Mouse (Mus musculus) neural tube, embryonic 11.5 days (tissue): ENCODE measurements around the gene Rhbdf1. TPM values are rescaled to one million over a fixed set of nuclear protein-coding genes. Genes with fewer than 3 reads are reported as not detected.

Experiments
- ATAC-seq: fragments of 200-750 bp; cut with Nextera tagmentation; 2 replicates; pipeline ENCODE4 v1.8.0; 2017; ENCODE audit warnings: moderate number of reproducible peaks, mild to moderate bottlenecking, moderate TSS enrichment, moderate library complexity; ENCODE audit not compliant: insufficient read depth, low FRiP score, low TSS enrichment
- DNase-seq: peaks from one replicate; pipeline ENCODE4 v3.0.0-alpha.2; 2015; ENCODE audit warnings: low spot score
- H3K27ac ChIP-seq: fragments of 300-500 bp; sonication (generic); 2 replicates; pipeline ENCODE4 v1.5.1; 2014; ENCODE audit warnings: low read depth, mild to moderate bottlenecking, low read length
- H3K27me3 ChIP-seq: fragments of 300-500 bp; sonication (generic); 2 replicates; pipeline ENCODE4 v1.6.1; 2014; ENCODE audit warnings: mild to moderate bottlenecking, low read length, mixed read lengths; ENCODE audit not compliant: control insufficient read depth, insufficient read depth
- H3K36me3 ChIP-seq: fragments of 300-500 bp; sonication (generic); 2 replicates; pipeline ENCODE4 v1.6.1; 2014; ENCODE audit warnings: mild to moderate bottlenecking, low read length, moderate library complexity, mixed read lengths; ENCODE audit not compliant: control insufficient read depth, insufficient read depth
- H3K4me1 ChIP-seq: fragments of 300-500 bp; sonication (generic); 2 replicates; pipeline ENCODE4 v1.6.1; 2014; ENCODE audit warnings: low read length, mixed read lengths; ENCODE audit not compliant: control insufficient read depth, insufficient read depth
- H3K4me2 ChIP-seq: fragments of 300-500 bp; sonication (generic); 2 replicates; pipeline ENCODE4 v1.6.1; 2014; ENCODE audit warnings: low read depth, mild to moderate bottlenecking, moderate library complexity
- H3K4me3 ChIP-seq: fragments of 300-500 bp; sonication (generic); 2 replicates; pipeline ENCODE4 v1.5.1; 2014; ENCODE audit warnings: low read depth, low read length
- H3K9ac ChIP-seq: fragments of 300-500 bp; sonication (generic); 2 replicates; pipeline ENCODE4 v1.6.1; 2014; ENCODE audit warnings: mild to moderate bottlenecking, low read length
- H3K9me3 ChIP-seq: fragments of 300-500 bp; sonication (generic); 2 replicates; pipeline ENCODE4 v1.6.1; 2016; ENCODE audit warnings: low read length; ENCODE audit not compliant: control insufficient read depth
- WGBS: fragments of 180-500 bp; shearing (Covaris S2); extraction: QIAGEN DNeasy Blood & Tissue Kit; methylation state at CpG from one replicate; pipeline ENCODE4 v1.1.7; 2014; 5-methylcytosine and 5-hydroxymethylcytosine counted together
- polyA plus RNA-seq: library from polyadenylated mRNA; unstranded; fragments of >200 nt; fragmentation: Nextera tagmentation; extraction: Ambion mirVana; gene quantifications from 2 replicates; pipeline ENCODE4 v1.2.1, GENCODE M21; 2014

The Rhbdf1 gene
- polyA plus RNA-seq, 1 experiment from 2014 or later: 24.6 TPM

DNA sequence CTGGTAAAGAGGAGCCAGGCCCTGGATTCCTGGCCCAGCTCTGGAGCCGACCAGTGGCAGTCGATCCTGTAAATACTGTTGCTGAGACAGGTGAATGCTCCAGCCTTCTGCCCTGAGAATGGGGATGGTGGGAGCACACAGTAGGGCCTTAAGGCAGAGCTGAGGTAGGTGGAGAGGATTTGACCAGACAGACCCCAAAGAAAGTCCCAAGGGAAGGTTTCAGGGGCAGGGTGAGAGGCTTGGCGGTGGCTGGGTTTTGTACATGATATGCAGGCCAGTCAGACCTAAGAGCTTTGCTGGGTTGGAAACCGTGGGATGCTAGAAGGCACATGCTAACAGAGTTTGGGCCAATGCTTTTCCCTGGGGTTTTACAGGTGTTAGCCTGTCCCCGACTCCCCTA lies 27.5 kb downstream of the Rhbdf1 start:
- 87% methylated on average over 5 of the region's 5 CpGs for WGBS
- H3K4me1 ChIP-seq: no peaks in the 10 kb centered on the region
- H3K9me3 ChIP-seq: no peaks in the 10 kb centered on the region
- no peak overlapping the region for H3K4me2 ChIP-seq
- no peaks in the 10 kb centered on the region for H3K36me3 ChIP-seq
- H3K9ac ChIP-seq: no peak overlapping the region
- no peak overlapping the region for H3K27ac ChIP-seq
- ATAC-seq: no peak
- DNase-seq: no peak
- no peaks in the 10 kb centered on the region for H3K27me3 ChIP-seq
- H3K4me3 ChIP-seq: no peak overlapping the region

DNA sequence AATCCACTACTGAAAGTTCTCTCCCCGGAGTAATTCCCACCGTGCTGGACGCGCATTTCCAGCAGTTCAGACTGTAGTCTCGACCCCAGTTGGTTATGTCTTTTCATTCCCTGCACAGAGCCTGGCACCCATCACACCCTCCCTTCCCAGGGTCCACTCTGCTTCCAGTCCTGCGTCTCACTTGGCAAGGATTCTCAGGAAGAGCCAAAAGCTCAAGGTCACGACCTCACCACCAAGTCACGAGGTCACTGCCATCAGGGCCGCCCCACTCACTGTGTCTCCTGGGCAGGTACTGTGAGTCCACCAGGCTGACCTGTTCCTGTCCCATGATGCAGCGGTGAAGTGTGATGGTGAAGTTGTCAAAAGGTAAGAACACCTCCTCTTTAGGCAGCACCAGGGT lies 28.0 kb downstream of the Rhbdf1 start:
- no peak overlapping the region for H3K9ac ChIP-seq
- WGBS: 80% methylated on average over 10 of the region's 10 CpGs
- ATAC-seq (no peak), DNase-seq (no peak)
- no peaks in the 10 kb centered on the region for H3K36me3 ChIP-seq
- no peaks in the 10 kb centered on the region for H3K4me1 ChIP-seq
- H3K4me2 ChIP-seq: no peak overlapping the region
- H3K27me3 ChIP-seq: no peaks in the 10 kb centered on the region
- H3K4me3 ChIP-seq: no peak overlapping the region
- H3K9me3 ChIP-seq: no peaks in the 10 kb centered on the region
- H3K27ac ChIP-seq: no peak overlapping the region

- 87% methylated on average over 10 of the region's 10 CpGs for WGBS
- H3K9ac ChIP-seq: no peak overlapping the region
- H3K4me3 ChIP-seq: no peak overlapping the region
- no peaks in the 10 kb centered on the region for H3K36me3 ChIP-seq
- H3K4me2 ChIP-seq: no peak overlapping the region
- no peaks in the 10 kb centered on the region for H3K4me1 ChIP-seq
- H3K27ac ChIP-seq: no peak overlapping the region
- ATAC-seq (no peak), DNase-seq (no peak)
- H3K27me3 ChIP-seq: no peaks in the 10 kb centered on the region
- no peaks in the 10 kb centered on the region for H3K9me3 ChIP-seq
Measured at GRCm38 (mm10) chr11:32193156-32193555, 28.9 kb downstream of the Rhbdf1 start.

DNA sequence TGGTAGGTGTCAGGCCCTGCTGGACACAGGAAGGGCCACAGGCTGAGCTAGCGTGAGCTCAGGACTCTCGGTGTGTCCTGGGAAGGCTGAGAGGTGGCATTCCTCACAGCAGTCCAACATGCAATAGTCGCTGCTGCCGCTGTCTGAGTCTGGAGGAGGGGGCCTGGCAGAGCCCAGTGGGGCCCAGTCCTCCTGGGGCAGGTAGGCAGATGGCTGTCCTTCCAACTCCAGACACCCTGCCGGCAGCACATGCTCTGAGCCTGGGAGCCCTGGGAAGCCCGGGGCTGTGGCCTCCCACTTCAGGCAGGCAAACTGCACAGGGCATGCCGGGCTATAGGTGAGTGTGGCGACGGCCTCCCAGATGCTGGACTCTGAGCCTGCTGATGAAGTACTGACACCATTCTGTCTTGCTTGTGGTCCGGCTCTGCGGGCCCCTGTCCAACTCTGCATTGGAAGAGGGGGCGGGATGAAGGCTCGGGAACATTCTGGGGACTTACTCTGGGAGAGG lies 31.4 kb downstream of the Rhbdf1 start:
- DNase-seq: no peak
- Histone ChIP-seq H3K36me3 (no peaks in the 10 kb centered on the region), H3K27me3 (no peaks in the 10 kb centered on the region), H3K4me2 (no peak overlapping the region), H3K4me3 (no peak overlapping the region), H3K9ac (no peak overlapping the region), H3K27ac (no peak overlapping the region), H3K4me1 (no peaks in the 10 kb centered on the region), H3K9me3 (no peaks in the 10 kb centered on the region)
- 75% methylated on average over 13 of the region's 13 CpGs for WGBS
- ATAC-seq: no peak

DNA sequence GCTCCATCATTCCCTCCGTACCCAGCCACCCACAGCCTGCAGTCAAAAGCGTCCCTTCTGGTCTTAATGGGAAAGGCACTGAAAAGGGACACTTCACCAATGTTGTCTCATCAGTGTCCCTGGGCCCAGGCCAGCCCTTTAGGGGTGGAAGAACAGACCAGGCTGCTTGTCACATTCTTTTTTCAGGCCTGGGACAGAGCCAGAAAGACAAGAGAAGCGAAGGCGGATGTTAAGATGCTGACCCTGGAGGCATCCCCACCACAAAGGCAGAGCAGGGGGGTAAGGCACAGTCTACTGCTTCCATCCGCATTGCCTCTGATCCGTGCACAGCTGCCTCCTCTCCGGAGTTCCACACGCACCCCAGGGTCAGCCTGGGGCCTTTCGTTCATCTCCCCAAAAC lies 32.0 kb downstream of the Rhbdf1 start:
- Histone ChIP-seq H3K4me3 (no peak overlapping the region), H3K4me1 (no peaks in the 10 kb centered on the region), H3K27ac (no peak overlapping the region), H3K4me2 (no peak overlapping the region), H3K36me3 (no peaks in the 10 kb centered on the region), H3K27me3 (no peaks in the 10 kb centered on the region), H3K9me3 (no peaks in the 10 kb centered on the region), H3K9ac (no peak overlapping the region)
- no peak for DNase-seq
- no peak for ATAC-seq
- WGBS: 89% methylated on average over 9 of the region's 9 CpGs

GRCm38 (mm10) chr11:32189434-32189833 lies 32.7 kb downstream of the Rhbdf1 start:
- Histone ChIP-seq H3K9me3 (no peaks in the 10 kb centered on the region), H3K9ac (no peak overlapping the region), H3K27me3 (no peaks in the 10 kb centered on the region), H3K36me3 (no peaks in the 10 kb centered on the region), H3K4me1 (no peaks in the 10 kb centered on the region), H3K27ac (no peak overlapping the region), H3K4me2 (no peak overlapping the region), H3K4me3 (no peak overlapping the region)
- no peak for DNase-seq
- ATAC-seq: no peak
- 58% methylated on average over 5 of the region's 5 CpGs for WGBS

- no peaks in the 10 kb centered on the region for H3K9me3 ChIP-seq
- ATAC-seq (no peak), DNase-seq (no peak)
- no peaks in the 10 kb centered on the region for H3K36me3 ChIP-seq
- H3K27ac ChIP-seq: no peak overlapping the region
- H3K4me2 ChIP-seq: no peak overlapping the region
- WGBS: 78% methylated on average over 12 of the region's 12 CpGs
- no peaks in the 10 kb centered on the region for H3K27me3 ChIP-seq
- H3K4me3 ChIP-seq: no peak overlapping the region
- no peaks in the 10 kb centered on the region for H3K4me1 ChIP-seq
- H3K9ac ChIP-seq: no peak overlapping the region
Measured at GRCm38 (mm10) chr11:32188881-32189280, 33.2 kb downstream of the Rhbdf1 start.

DNA sequence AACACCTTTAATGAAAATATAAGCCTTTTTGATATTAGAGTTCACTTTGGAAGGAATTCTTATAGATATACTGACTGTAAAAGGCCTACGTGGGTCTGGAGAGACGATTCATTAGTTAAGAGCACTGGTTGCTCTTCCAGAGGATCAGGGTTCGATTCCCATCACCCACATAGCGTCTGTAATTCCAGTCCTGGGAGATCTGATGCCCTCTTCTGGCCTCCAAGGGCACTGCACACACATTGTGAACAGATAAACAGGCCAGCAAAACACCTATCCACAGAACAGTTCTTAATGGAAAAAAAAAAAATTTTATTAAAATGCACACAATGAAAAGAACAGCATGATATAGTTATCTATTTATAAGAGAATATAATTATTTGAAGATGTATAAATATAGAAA lies 34.8 kb downstream of the Rhbdf1 start:
- Histone ChIP-seq H3K4me1 (no peaks in the 10 kb centered on the region), H3K27ac (no peak overlapping the region), H3K36me3 (no peaks in the 10 kb centered on the region), H3K4me2 (no peak overlapping the region), H3K9me3 (no peaks in the 10 kb centered on the region), H3K27me3 (no peaks in the 10 kb centered on the region), H3K9ac (no peak overlapping the region), H3K4me3 (no peak overlapping the region)
- DNase-seq (no peak), ATAC-seq (no peak)
- WGBS: 88% methylated on average over 4 of the region's 4 CpGs

DNA sequence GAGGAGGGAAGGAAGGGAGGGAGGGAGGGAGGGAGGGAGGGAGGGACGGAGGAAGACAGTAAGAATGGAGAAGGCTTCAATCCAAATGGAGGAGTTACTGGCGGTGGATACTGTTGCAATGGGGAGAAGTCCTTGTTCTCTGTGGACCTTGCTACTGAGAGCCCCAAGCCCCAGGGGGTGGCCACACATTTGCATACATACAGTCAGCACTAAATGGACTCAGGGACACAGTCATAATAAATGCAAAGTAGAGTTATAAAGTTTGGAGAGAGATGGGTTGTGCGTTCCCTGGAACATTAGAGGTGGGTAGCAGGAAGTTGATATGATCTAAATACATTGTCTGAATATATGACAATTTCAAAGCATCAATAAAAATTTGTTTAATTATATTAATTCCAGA lies 36.1 kb downstream of the Rhbdf1 start:
- Histone ChIP-seq H3K4me1 (no peaks in the 10 kb centered on the region), H3K9me3 (no peaks in the 10 kb centered on the region), H3K36me3 (no peaks in the 10 kb centered on the region), H3K4me3 (no peak overlapping the region), H3K9ac (no peak overlapping the region), H3K4me2 (no peak overlapping the region), H3K27ac (no peak overlapping the region), H3K27me3 (no peaks in the 10 kb centered on the region)
- no peak for ATAC-seq
- no peak for DNase-seq
- WGBS: 82% methylated on average over 3 of the region's 3 CpGs
